Mouse (Mus musculus) hindbrain, embryonic 11.5 days (tissue): ENCODE results near the gene Hist1h2bj. TPM values are rescaled to one million over a fixed set of nuclear protein-coding genes. Genes with fewer than 3 reads are reported as not detected.
A peak's percentile ranks its signal among the peaks of the same experiment; 100 is the strongest.
"Not testable (repeated sequence)": the region's sequence is repeated elsewhere in the genome, so short reads cannot be mapped to it uniquely, and the experiment has no call there.

Source experiments
- ATAC-seq: fragments of 200-750 bp; cut with Nextera tagmentation; 2 replicates; pipeline ENCODE4 v1.8.0; 2017; ENCODE audit warnings: mild to moderate bottlenecking, moderate TSS enrichment, moderate library complexity; ENCODE audit not compliant: low FRiP score
- DNase-seq: peaks from one replicate; pipeline ENCODE4 v3.0.0-alpha.2; 2015; ENCODE audit warnings: low spot score
- H3K27ac ChIP-seq: fragments of 300-500 bp; sonication (generic); 2 replicates; pipeline ENCODE4 v1.5.1; 2014; ENCODE audit warnings: mild to moderate bottlenecking, low read depth, low read length
- H3K27me3 ChIP-seq: fragments of 300-500 bp; sonication (generic); 2 replicates; pipeline ENCODE4 v1.6.1; 2014; ENCODE audit warnings: mild to moderate bottlenecking, low read length, moderate library complexity, mixed read lengths; ENCODE audit not compliant: control insufficient read depth, insufficient read depth
- H3K36me3 ChIP-seq: fragments of 300-500 bp; sonication (generic); 2 replicates; pipeline ENCODE4 v1.6.1; 2014; ENCODE audit warnings: mild to moderate bottlenecking, low read length, moderate library complexity, mixed read lengths; ENCODE audit not compliant: control insufficient read depth, insufficient read depth
- H3K4me1 ChIP-seq: fragments of 300-500 bp; sonication (generic); replicated peaks from 2 replicates; pipeline ENCODE4 v1.6.1; 2014; ENCODE audit warnings: low read length, mixed read lengths; ENCODE audit not compliant: control insufficient read depth, insufficient read depth
- H3K4me2 ChIP-seq: fragments of 300-500 bp; sonication (generic); replicated peaks from 2 replicates; pipeline ENCODE4 v1.6.1; 2014; ENCODE audit warnings: mild to moderate bottlenecking, low read depth, low read length
- H3K4me3 ChIP-seq: fragments of 300-500 bp; sonication (generic); 2 replicates; pipeline ENCODE4 v1.5.1; 2014; ENCODE audit warnings: low read depth, low read length
- H3K9ac ChIP-seq: fragments of 300-500 bp; sonication (generic); 2 replicates; pipeline ENCODE4 v1.6.1; 2014; ENCODE audit warnings: low read depth, low read length
- H3K9me3 ChIP-seq: fragments of 300-500 bp; sonication (generic); 2 replicates; pipeline ENCODE4 v1.6.1; 2016; ENCODE audit warnings: low read length; ENCODE audit not compliant: control insufficient read depth
- WGBS: fragments of 180-500 bp; shearing (Covaris S2); extraction: QIAGEN DNeasy Blood & Tissue Kit; methylation state at CpG from one replicate; pipeline ENCODE4 v1.1.7; 2014; 5-methylcytosine and 5-hydroxymethylcytosine counted together
- polyA plus RNA-seq: library from polyadenylated mRNA; unstranded; fragments of >200 nt; fragmentation: Nextera tagmentation; extraction: Ambion mirVana; gene quantifications from 2 replicates; pipeline ENCODE4 v1.2.1, GENCODE M21; 2014

Gene Hist1h2bj
- polyA plus RNA-seq, 1 experiment from 2014 or later = 15.2 TPM

GRCm38 (mm10) chr13:22049737-22050440 lies 6.9 kb downstream of the Hist1h2bj start:
- Histone ChIP-seq H3K4me1 (no peaks in the 10 kb centered on the region), H3K4me3 (peak overlapping the region; percentile 34), H3K27ac (peak overlapping the region; percentile 66), H3K4me2 (peak overlapping the region; percentile 32), H3K9ac (peak overlapping the region; percentile 53; the same call in 1 of the 2 replicates), H3K9me3 (no peaks in the 10 kb centered on the region), H3K27me3 (no peaks in the 10 kb centered on the region), H3K36me3 (no peaks in the 10 kb centered on the region)
- WGBS = 2% methylated on average over 14 of the region's 14 CpGs
- peak; percentile 84 for DNase-seq
- ATAC-seq = peak; percentile 58

GRCm38 (mm10) chr13:22050591-22051522 lies 7.8 kb downstream of the Hist1h2bj start:
- Histone ChIP-seq H3K36me3 (no peaks in the 10 kb centered on the region), H3K9ac (peak overlapping the region; percentile 53), H3K4me2 (peak overlapping the region; percentile 32), H3K9me3 (no peaks in the 10 kb centered on the region), H3K27ac (peak overlapping the region; percentile 66), H3K27me3 (no peaks in the 10 kb centered on the region), H3K4me3 (peak overlapping the region; percentile 34), H3K4me1 (no peaks in the 10 kb centered on the region)
- DNase-seq = peak; percentile 97
- WGBS = under 1% methylated on average over 52 of the region's 52 CpGs
- peak; percentile 96 for ATAC-seq

DNA sequence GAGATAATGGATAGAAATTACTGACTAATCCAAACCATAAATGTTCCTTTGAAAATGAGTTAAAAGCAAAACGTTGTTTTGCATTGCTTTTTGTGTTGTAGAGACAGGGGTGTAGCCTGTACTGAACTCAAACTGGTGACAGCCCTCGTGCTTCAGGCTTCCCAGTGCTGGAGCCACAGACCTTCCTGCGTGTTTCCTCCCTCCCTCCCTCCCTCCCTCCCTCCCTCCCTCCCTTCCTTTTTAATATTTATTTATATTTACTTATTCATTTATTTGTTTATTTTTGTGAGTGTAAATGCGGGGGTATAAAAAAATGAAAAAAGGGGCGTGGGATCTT lies 8.5 kb downstream of the Hist1h2bj start:
- 11% methylated on average over 5 of the region's 5 CpGs for WGBS

DNA sequence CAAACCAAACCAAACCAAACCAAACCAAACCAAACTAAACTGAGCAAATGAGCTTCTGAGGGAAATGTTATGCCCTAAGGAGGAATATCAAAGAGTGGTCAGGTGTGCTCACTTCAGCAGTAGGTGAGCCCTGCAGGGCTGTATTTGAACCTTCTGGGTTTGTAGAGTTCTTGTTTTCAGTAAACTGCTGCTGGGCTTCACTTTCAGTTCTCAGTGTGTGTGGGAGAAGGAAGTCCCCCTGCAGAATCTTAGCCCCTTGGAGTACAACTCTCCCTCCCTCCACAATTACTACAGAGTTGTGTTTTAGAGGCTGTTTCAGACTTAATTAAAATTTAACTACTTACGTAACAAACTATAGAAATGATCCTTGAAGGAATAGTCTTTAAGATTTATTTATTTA lies 10.7 kb downstream of the Hist1h2bj start:
- no peak overlapping the region for H3K4me2 ChIP-seq
- no peaks in the 10 kb centered on the region for H3K36me3 ChIP-seq
- no peaks in the 10 kb centered on the region for H3K27me3 ChIP-seq
- no peak overlapping the region for H3K27ac ChIP-seq
- DNase-seq (no peak), ATAC-seq (no peak)
- 85% methylated on average over 1 of the region's 1 CpGs for WGBS
- no peak overlapping the region for H3K9ac ChIP-seq
- no peaks in the 10 kb centered on the region for H3K4me1 ChIP-seq
- no peaks in the 10 kb centered on the region for H3K9me3 ChIP-seq
- H3K4me3 ChIP-seq = no peak overlapping the region

More for the DNA sequence above, 8.5 kb downstream of the Hist1h2bj start:
- Histone ChIP-seq H3K9me3 (no peaks in the 10 kb centered on the region), H3K4me2 (peak overlapping the region; percentile 32), H3K9ac (no peak overlapping the region), H3K4me3 (peak overlapping the region; percentile 34), H3K27ac (0 out of 2 replicates have a peak overlapping the region, but pooled peaks have one; percentile 66), H3K36me3 (no peaks in the 10 kb centered on the region), H3K4me1 (no peaks in the 10 kb centered on the region), H3K27me3 (no peaks in the 10 kb centered on the region)
- DNase-seq (no peak), ATAC-seq (peak; percentile 41; the same call in 1 of the 2 replicates)

- ATAC-seq = no peak
- H3K27me3 ChIP-seq = no peaks in the 10 kb centered on the region
- H3K36me3 ChIP-seq = no peaks in the 10 kb centered on the region
- no peak overlapping the region for H3K27ac ChIP-seq
- 86% methylated on average over 1 of the region's 1 CpGs for WGBS
- no peak overlapping the region for H3K9ac ChIP-seq
- H3K4me3 ChIP-seq = no peak overlapping the region
- DNase-seq = no peak
- no peaks in the 10 kb centered on the region for H3K4me1 ChIP-seq
- H3K4me2 ChIP-seq = no peak overlapping the region
- no peaks in the 10 kb centered on the region for H3K9me3 ChIP-seq
Measured at GRCm38 (mm10) chr13:22061422-22061821, 18.4 kb downstream of the Hist1h2bj start.

- no peak overlapping the region for H3K4me3 ChIP-seq
- 81% methylated on average over 1 of the region's 1 CpGs for WGBS
- H3K9ac ChIP-seq = no peak overlapping the region
- no peak overlapping the region for H3K4me2 ChIP-seq
- no peak overlapping the region for H3K27ac ChIP-seq
- ATAC-seq (no peak), DNase-seq (no peak)
- H3K36me3 ChIP-seq = no peaks in the 10 kb centered on the region
- H3K4me1 ChIP-seq = no peaks in the 10 kb centered on the region
- no peaks in the 10 kb centered on the region for H3K9me3 ChIP-seq
- no peaks in the 10 kb centered on the region for H3K27me3 ChIP-seq
Measured at GRCm38 (mm10) chr13:22063468-22063867, 20.5 kb downstream of the Hist1h2bj start.

DNA sequence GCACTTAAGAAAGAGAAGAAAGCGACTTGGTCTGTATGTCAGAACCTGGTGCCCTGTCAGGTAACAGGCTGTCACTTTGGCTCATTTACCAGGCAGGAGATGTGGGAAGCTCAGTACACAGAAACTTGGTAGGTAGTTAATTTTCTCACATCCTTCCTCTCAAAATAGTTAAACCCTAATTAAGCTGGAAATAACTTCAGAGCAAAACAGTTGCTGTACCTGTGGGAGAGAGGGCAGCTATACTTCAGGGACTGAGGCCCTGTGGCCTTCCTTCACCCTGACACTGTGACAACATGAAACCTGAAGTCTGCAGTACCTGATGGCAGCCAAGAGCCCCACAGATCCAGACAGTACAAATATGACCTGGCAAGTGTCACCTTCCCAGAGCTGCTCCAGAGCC lies 41.1 kb downstream of the Hist1h2bj start, which contains the start of gene Vmn1r188:
Vmn1r188 (plus strand) TSS at position 301 of the 400 bp plus-strand sequence.
- DNase-seq, H3K9me3 ChIP-seq, ATAC-seq, H3K4me1 ChIP-seq, H3K9ac ChIP-seq, H3K4me2 ChIP-seq, H3K27ac ChIP-seq, H3K4me3 ChIP-seq, H3K36me3 ChIP-seq, H3K27me3 ChIP-seq: not testable (repeated sequence)
- 81% methylated on average over 1 of the region's 1 CpGs for WGBS
